Mouse (Mus musculus): ENCODE measurements around the gene Gm3233.
"Not testable (repeated sequence)": the region's sequence is repeated elsewhere in the genome, so short reads cannot be mapped to it uniquely, and the experiment has no call there.

Gene Gm3233

GRCm38 (mm10) chr10:77729241-77729640 is 30.2 kb downstream of the Gm3233 start:
- intact Hi-C loops (cut with DNase I) = loop anchor here (5.0 kb wide), 1 partner anchor 148 kb away; no protein-coding TSS in a partner anchor

GRCm38 (mm10) chr10:77728280-77728679 is 31.2 kb downstream of the Gm3233 start:
- intact Hi-C loops (cut with DNase I) = loop anchor here (5.0 kb wide), 1 partner anchor 149 kb away; no protein-coding TSS in a partner anchor

GRCm38 (mm10) chr10:77726186-77726585 is 33.3 kb downstream of the Gm3233 start, which contains the start of gene Gm10100:
Gene Gm10100, plus strand, starts transcription at chr10:77726486.
- intact Hi-C loops (cut with DNase I) = loop anchor here (5.0 kb wide), 1 partner anchor 151 kb away; no protein-coding TSS in a partner anchor

GRCm38 (mm10) chr10:77724855-77725254 is 34.6 kb downstream of the Gm3233 start:
- intact Hi-C loops (cut with DNase I) = loop anchor here (5.0 kb wide), 1 partner anchor 152 kb away; no protein-coding TSS in a partner anchor

GRCm38 (mm10) chr10:77720299-77720698 is 39.2 kb downstream of the Gm3233 start, which contains the start of gene Krtap12-1:
Gene Krtap12-1, plus strand, starts transcription at chr10:77720599.
- intact Hi-C loops (cut with DNase I) = not testable (repeated sequence)

GRCm38 (mm10) chr10:77715507-77715906 is 44.0 kb downstream of the Gm3233 start, which contains the start of gene Gm10142:
Gene Gm10142, plus strand, starts transcription at chr10:77715807.
- intact Hi-C loops (cut with DNase I) = no loop called here

GRCm38 (mm10) chr10:77713734-77714133 is 45.7 kb downstream of the Gm3233 start:
- intact Hi-C loops (cut with DNase I) = no loop called here

- intact Hi-C loops (cut with DNase I) = not testable (repeated sequence)
These were observed 48.3 kb downstream of the Gm3233 start, which contains the start of gene Gm10024 for GRCm38 (mm10) chr10:77711157-77711556. Gene Gm10024, plus strand, starts transcription at chr10:77711457.

GRCm38 (mm10) chr10:77709831-77710230 is 49.7 kb downstream of the Gm3233 start:
- intact Hi-C loops (cut with DNase I) = no loop called here
